Mouse (Mus musculus): Measurements from ENCODE around the gene Nqo1. TPM values are rescaled to one million over a fixed set of nuclear protein-coding genes. Genes with fewer than 3 reads are reported as not detected.
A peak's percentile ranks its signal among the peaks of the same experiment; 100 is the strongest.

Gene Nqo1
- total and polyA plus RNA-seq, 3 experiments, result 0.94 to 23.8 (median 1.9) TPM

DNA sequence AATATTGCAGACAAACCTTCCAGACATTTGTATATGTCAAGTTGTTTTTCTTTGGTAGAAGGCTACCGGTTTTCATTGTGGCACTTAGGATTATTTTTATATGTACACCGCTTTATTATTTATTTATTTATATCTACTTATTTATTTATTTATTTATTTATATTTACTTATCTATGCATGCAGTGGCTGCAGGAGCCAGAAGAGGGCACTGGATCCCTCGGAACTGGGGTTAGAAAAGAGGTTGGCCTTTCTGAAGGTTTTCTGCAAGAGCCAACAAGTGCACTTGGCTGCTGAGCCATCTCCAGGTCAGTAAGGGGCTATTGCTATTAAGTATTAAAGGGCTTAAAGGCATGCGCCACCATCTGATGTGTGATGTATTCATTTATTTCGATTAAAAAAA, 15.1 kb downstream of the Nqo1 start:
- H3K4me2 ChIP-seq (ENCODE audit: insufficient read depth, low read depth, poor library complexity, severe bottlenecking), result no peak overlapping the region

DNA sequence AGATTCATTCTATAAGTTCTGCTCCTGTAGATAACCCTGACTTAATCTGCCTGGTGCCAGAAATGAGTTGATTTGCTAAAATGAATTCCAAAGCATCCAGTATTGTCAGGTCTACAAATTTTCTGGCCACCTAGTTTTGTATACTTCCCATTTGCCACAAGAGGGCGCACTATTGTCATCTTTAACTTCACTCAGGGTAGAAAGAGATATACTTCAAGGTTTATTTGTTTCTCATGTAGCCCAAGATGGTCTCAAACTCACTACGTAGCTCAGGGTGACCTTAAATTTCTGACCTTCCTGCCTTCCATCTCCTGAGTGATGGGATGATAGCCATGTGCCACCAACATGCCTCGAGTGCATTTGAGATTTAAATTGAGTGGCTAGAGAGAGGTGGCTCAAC, 16.4 kb downstream of the Nqo1 start:
- Histone ChIP-seq H3K36me3 (replicated peaks in 1 of 2; ENCODE audit: control insufficient read depth in 1 of 2, insufficient read depth in 1 of 2, low read length in 1 of 2) (peaks cover 0 to 7% of the 10 kb centered on the region in 2 experiments), H3K9ac (ENCODE audit: insufficient read depth, low read depth) (no peak overlapping the region), H3K4me1 (ENCODE audit: control insufficient read depth in 1 of 2, insufficient read depth in 2 of 2) (peaks cover 3 to 4% of the 10 kb centered on the region in 2 experiments; a peak in 1 of 4 replicates), H3K4me2 (ENCODE audit: insufficient read depth, low read depth, poor library complexity, severe bottlenecking) (no peak overlapping the region), H3K4me3 (replicated peaks in 1 of 3; ENCODE audit: low read depth in 2 of 3, low read length in 2 of 3, poor library complexity in 1 of 3) (no peak overlapping the region), H3K79me2 (replicated peaks; ENCODE audit: control insufficient read depth, extremely low read depth, insufficient read depth, poor library complexity, severe bottlenecking) (no peaks in the 10 kb centered on the region), H3K9me3 (replicated peaks; ENCODE audit: low read length) (no peaks in the 10 kb centered on the region), H3K27me3 (replicated peaks) (no peaks in the 10 kb centered on the region), H3K27ac (ENCODE audit: insufficient read depth, low read depth) (no peak overlapping the region)
- in situ Hi-C loops (cut with MboI; ENCODE audit: low pct_ligation_motif_present, low pct_unique_long_range_greater_than_20kb, low sequenced_read_pairs) (loop anchor here (5.0 kb wide), 1 partner anchor 191 kb away; no protein-coding TSS in a partner anchor), dilution Hi-C loops (cut with MboI; ENCODE audit: extremely low pct_ligation_motif_present, extremely low pct_unique_long_range_greater_than_20kb, low sequenced_read_pairs) (no loop called here)
- TF ChIP-seq RCOR1 (conservative IDR thresholded peaks at IDR 0.05; ENCODE audit: low read depth, low read length) (no peak), ZNF384 (IDR thresholded peaks at IDR 0.05; ENCODE audit: low read depth, low read length) (no peak), MEF2A (IDR thresholded peaks at IDR 0.05; ENCODE audit: borderline replicate concordance, low read depth, low read length) (no peak), CTCF (conservative IDR thresholded peaks at IDR 0.05 in 1 of 2, IDR thresholded peaks at IDR 0.05 in 1 of 2; ENCODE audit: low read depth in 2 of 2, low read length in 2 of 2) (peak; percentile 66 to 84), SMC3 (IDR thresholded peaks at IDR 0.05; ENCODE audit: low read depth, low read length) (peak; percentile 72), MAFK (IDR thresholded peaks at IDR 0.05; ENCODE audit: insufficient replicate concordance, low read length) (no peak), POLR2AphosphoS2 (IDR thresholded peaks at IDR 0.05; ENCODE audit: low read depth, low read length) (no peak), MAZ (IDR thresholded peaks at IDR 0.05; ENCODE audit: low read depth, low read length) (no peak), TCF12 (IDR thresholded peaks at IDR 0.05; ENCODE audit: low read depth, low read length) (no peak), JUND (conservative IDR thresholded peaks at IDR 0.05; ENCODE audit: low read depth, low read length) (0 out of 2 replicates have a peak, but pooled peaks have one; percentile 10), E2F4 (IDR thresholded peaks at IDR 0.05; ENCODE audit: insufficient replicate concordance, low read depth, low read length) (no peak), NELFE (IDR thresholded peaks at IDR 0.05; ENCODE audit: low read depth, low read length) (no peak), TBP (conservative IDR thresholded peaks at IDR 0.05; ENCODE audit: low read depth, low read length) (no peak), IRF4 (IDR thresholded peaks at IDR 0.05; ENCODE audit: low read depth, low read length) (no peak), HCFC1 (IDR thresholded peaks at IDR 0.05; ENCODE audit: low read depth, low read length) (no peak), MXI1 (IDR thresholded peaks at IDR 0.05; ENCODE audit: low read depth, low read length) (no peak), RAD21 (IDR thresholded peaks at IDR 0.05; ENCODE audit: low read depth, low read length) (peak; percentile 74), SIN3A (IDR thresholded peaks at IDR 0.05; ENCODE audit: low read length) (no peak), USF2 (conservative IDR thresholded peaks at IDR 0.05; ENCODE audit: low read depth, low read length) (no peak)
- peak; percentile 71 for DNase-seq (ENCODE audit: extremely low read depth)

More for the DNA sequence above, 15.1 kb downstream of the Nqo1 start:
- Histone ChIP-seq H3K36me3 (replicated peaks in 1 of 2; ENCODE audit: control insufficient read depth in 1 of 2, insufficient read depth in 1 of 2, low read length in 1 of 2) (peaks cover 0 to 7% of the 10 kb centered on the region in 2 experiments), H3K27me3 (replicated peaks) (no peaks in the 10 kb centered on the region), H3K27ac (ENCODE audit: insufficient read depth, low read depth) (no peak overlapping the region), H3K9ac (ENCODE audit: insufficient read depth, low read depth) (no peak overlapping the region), H3K4me1 (ENCODE audit: control insufficient read depth in 1 of 2, insufficient read depth in 2 of 2) (peaks cover 3 to 4% of the 10 kb centered on the region in 2 experiments; a peak in 1 of 4 replicates), H3K79me2 (replicated peaks; ENCODE audit: control insufficient read depth, extremely low read depth, insufficient read depth, poor library complexity, severe bottlenecking) (no peaks in the 10 kb centered on the region), H3K4me3 (replicated peaks in 1 of 3; ENCODE audit: low read depth in 2 of 3, low read length in 2 of 3, poor library complexity in 1 of 3) (no peak overlapping the region), H3K9me3 (replicated peaks; ENCODE audit: low read length) (no peaks in the 10 kb centered on the region)
- in situ Hi-C loops (cut with MboI; ENCODE audit: low pct_ligation_motif_present, low pct_unique_long_range_greater_than_20kb, low sequenced_read_pairs) (loop anchor here (5.0 kb wide), 1 partner anchor 189 kb away; no protein-coding TSS in a partner anchor), dilution Hi-C loops (cut with MboI; ENCODE audit: extremely low pct_ligation_motif_present, extremely low pct_unique_long_range_greater_than_20kb, low sequenced_read_pairs) (no loop called here)
- DNase-seq (ENCODE audit: extremely low read depth), result peak; percentile 40
- TF ChIP-seq USF1 (IDR thresholded peaks at IDR 0.05; ENCODE audit: low read depth, low read length) (no peak), MXI1 (IDR thresholded peaks at IDR 0.05; ENCODE audit: low read depth, low read length) (no peak), USF2 (conservative IDR thresholded peaks at IDR 0.05; ENCODE audit: low read depth, low read length) (no peak), UBTF (IDR thresholded peaks at IDR 0.05; ENCODE audit: low read depth, low read length) (no peak), ZC3H11A (IDR thresholded peaks at IDR 0.05; ENCODE audit: low read depth, low read length) (no peak), ETS1 (conservative IDR thresholded peaks at IDR 0.05; ENCODE audit: low read depth, low read length) (no peak), HCFC1 (IDR thresholded peaks at IDR 0.05; ENCODE audit: low read depth, low read length) (no peak), ZMIZ1 (IDR thresholded peaks at IDR 0.05; ENCODE audit: low read depth, low read length) (no peak), KAT2A (IDR thresholded peaks at IDR 0.05; ENCODE audit: insufficient replicate concordance, low read length) (no peak), SMC3 (IDR thresholded peaks at IDR 0.05; ENCODE audit: low read depth, low read length) (no peak), IRF4 (IDR thresholded peaks at IDR 0.05; ENCODE audit: low read depth, low read length) (no peak), CTCF (conservative IDR thresholded peaks at IDR 0.05 in 1 of 2, IDR thresholded peaks at IDR 0.05 in 1 of 2; ENCODE audit: low read depth in 2 of 2, low read length in 2 of 2) (peak in 1 of 2 experiments; percentile 47; a peak in 2 of 4 replicates), JUN (IDR thresholded peaks at IDR 0.05; ENCODE audit: insufficient read depth, low read depth, low read length) (no peak), TBP (conservative IDR thresholded peaks at IDR 0.05; ENCODE audit: low read depth, low read length) (no peak), NRF1 (IDR thresholded peaks at IDR 0.05; ENCODE audit: low read depth, low read length) (no peak), RAD21 (IDR thresholded peaks at IDR 0.05; ENCODE audit: low read depth, low read length) (peak; percentile 15), POLR2A (IDR thresholded peaks at IDR 0.05; ENCODE audit: low read depth, low read length) (no peak)

Measured in CH12.LX (cell line).